Mouse (Mus musculus) ovary, adult 18-20 months (tissue): ENCODE results near the gene Car15.

Source experiments
- DNase-seq: peaks from one replicate; pipeline ENCODE4 v3.0.0; 2022; ENCODE audit warnings: low spot score, mixed read lengths

Car15 gene

DNA sequence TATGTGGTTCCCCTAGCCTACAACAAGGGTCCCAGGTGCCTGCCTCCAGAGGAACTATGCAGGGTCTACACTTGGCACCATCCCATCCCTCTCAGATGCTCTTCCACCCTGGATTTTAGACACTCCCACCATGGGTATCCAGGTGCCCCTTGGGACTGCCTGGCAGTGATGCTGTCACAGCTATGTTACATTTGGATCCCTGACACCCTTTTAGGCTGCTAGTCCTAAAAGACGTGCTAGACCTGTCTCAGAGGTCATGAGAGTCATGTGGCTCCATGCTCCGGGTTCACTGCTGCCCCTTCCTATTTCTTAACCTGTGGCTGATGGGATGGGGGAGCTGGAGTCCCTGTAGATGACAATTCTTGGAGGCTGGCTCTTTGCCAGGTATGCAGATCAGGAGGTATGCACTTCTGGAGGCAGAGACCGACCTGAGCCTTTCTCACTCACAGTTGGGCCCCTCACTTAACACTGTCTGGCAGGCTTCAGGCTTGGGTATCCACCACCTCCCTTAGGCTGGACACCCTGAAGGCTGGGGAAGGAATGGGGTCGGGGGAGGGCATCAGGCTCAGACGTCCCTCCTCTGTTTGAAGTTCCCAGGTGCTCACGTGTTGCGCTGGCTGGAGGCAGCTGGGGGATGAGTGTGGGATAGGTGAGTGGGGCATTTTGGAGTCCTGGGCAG lies 36.2 kb downstream of the Car15 start:
- no peak for DNase-seq

DNA sequence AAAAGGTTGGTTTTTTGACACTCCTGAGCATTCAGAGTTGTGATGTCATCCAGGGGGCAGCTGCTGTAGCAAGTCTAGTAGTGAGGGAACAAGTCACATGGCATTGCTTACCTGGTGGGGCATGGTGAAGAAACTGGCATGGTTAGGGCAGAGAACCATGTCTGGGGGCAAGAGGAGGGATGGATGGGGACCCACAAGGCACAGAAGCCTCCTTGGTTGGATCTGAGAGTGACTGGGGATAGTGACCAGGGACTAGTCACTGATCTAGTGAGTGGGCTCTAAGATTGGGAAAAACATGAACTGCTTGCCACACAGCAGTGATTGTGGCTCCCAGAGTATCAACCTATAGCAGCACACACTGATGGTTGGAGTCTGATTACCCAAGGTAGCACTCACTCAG lies 38.6 kb downstream of the Car15 start:
- DNase-seq = no peak

DNA sequence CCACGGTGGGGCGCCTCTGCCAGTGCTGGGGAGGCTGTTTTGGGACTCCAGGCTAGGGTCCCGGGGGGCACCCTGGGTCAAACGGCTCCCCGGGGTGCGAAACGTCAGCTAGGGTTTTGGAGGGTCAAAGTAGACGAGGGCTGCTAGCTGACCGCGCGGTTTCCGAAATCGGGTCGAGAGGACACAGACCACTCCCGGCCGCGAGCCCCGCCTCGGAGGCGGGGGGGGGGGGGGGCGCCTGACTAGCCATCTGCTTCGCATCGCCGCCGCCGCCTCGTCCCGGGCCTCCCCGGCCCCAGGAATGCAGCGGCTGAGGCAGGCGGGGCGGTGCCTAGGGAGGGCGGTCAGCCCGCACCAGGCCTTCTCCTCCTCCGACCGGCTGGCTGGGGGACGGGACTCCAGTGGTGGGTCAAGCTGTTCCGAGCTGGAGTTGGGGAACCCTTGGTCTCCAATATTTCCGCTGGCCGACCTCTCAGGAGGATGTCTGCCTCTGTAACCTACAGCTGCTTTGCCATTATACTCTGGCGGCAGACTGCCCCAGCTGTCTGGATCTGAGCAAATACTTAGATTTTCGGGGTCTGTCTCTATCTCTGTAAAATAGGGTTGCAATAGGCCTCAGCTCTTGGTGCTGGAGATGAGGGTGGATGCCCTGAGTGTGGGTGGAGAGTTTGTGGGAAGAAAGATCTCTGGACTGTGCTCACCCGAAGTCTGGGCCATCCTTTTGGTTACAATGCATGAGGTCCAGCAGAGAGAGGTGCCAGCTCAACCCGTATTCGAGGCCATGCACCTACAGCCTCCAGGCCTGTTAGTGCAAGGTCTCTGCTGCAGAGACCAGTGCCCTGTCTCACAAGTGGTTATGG lies 39.6 kb downstream of the Car15 start:
- DNase-seq = no peak

DNA sequence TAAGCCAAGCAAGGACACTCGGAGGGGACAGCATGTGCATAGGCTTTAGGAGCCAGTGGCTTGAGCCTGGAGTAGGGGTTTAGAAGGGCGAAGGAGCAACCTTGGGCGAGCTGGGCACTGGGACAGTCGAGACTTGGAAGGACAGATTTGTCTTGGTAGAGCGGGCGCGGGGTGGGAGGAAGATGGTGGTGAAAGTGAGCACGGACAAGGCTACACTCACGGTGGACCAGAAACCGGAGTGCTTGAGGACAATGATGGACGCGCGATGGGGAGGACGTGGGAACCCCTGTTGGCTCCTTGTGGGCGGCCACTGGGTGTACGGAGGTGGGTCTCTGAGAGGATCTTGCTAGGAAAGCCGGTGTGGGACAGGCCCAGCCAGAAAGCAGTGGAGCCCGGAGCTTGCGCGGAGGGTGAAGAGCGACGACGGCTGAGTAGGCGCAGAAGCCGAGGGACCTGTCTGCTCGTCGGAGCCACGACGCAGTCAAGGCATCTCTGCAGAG lies 40.3 kb downstream of the Car15 start:
- DNase-seq = no peak

DNA sequence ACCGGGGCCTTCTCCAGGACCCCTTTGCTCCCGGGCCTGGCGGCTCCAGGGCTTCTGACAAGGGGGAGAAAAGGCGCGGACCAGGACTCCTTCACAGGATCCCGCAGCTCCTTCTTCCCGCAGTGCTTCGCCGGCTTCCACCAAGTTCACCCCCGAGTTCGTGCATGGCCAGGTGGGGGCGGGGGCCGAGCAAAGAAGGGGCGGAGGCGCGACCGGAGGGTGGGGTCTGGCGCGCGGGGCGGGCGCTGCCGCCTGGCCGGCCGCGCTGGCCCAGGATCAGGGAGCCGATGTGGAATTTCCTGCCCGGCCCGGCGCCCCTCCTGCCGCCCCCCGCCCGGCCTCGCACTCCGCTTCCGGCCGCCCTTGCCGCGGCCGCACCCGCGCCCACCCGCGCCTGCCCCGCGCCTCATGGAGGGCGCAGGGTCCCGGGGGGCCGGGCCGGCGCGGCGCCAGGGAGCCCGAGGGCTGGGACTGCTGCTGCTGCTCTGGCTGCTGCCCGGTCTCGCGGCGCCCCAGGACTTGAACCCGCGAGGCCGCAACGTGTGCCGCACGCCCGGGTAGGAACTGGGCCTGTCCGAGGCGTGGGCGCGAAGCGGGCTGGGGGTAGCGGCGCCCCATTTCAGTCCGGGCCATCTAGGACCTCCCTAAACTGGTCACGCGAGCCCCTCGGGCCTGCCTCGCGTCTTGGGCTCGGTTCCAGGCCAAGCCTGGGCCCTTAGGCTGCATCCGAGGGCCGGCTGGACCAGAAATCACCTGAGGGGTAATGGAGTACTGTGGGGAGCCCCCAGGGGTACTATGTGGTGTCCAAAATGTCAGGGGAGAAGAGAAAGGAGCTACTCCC lies 41.0 kb downstream of the Car15 start, which contains the start of gene Scarf2:
Gene Scarf2, plus strand, starts transcription at position 312 of the 841 bp plus-strand sequence.
- peak; percentile 21 for DNase-seq

DNA sequence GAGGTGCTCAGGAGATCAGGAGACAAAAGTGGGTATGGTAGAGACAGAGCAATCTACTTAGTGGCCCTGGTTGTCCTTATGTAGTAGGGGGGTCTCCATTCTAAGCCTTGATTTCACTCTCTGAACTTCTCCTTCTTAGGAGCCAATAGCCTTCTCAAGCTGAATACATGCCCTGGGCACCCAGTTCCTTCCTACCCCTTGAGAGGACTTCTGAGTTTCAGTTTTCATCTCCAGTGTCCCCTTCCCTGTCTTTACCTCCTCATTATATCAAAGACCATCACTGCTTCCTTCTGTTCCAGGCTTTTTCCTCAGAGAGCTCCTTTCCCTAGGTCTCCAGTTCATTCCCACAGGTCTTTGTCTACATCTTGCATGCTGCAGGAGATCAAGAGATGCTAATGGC lies 41.6 kb downstream of the Car15 start:
- no peak for DNase-seq

DNA sequence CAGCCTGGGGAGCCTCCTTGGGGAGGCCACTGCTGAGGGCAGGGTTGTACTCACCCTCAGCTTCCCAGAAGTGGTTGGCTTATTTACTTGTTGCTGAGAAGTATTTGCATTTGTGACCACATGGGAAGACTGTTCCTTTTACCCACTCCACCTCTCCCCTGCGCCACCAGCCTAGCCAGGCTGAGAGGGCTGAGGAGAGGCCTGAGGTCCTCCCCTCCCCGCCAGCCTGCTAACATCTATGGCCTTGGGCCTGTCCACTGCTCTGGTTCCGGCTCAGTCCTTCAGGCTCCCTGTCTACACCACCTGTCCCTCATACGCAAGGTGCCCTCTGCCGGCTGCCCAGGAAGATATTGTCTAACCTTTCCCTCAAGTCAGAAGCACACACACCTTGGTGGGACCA lies 42.5 kb downstream of the Car15 start:
- DNase-seq = no peak

DNA sequence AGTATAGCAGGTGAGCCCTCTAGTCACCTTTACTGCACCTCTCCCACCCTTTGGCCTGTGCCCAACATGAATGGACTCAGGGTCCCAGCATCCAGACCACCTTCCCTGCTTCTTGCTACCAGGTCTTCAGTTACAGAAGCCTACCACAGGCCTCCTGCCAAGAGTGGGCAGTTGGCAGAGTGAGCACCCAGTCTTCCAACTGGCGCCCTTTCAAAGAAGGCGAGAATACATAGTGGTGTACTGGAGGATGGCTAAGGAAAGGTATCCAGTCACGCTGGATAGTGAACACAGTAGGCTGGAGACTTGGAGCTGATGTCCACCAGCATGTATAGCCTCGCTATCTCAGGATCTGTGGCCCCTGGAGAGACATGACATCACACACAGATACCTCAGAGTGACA lies 44.1 kb downstream of the Car15 start:
- DNase-seq = no peak

DNA sequence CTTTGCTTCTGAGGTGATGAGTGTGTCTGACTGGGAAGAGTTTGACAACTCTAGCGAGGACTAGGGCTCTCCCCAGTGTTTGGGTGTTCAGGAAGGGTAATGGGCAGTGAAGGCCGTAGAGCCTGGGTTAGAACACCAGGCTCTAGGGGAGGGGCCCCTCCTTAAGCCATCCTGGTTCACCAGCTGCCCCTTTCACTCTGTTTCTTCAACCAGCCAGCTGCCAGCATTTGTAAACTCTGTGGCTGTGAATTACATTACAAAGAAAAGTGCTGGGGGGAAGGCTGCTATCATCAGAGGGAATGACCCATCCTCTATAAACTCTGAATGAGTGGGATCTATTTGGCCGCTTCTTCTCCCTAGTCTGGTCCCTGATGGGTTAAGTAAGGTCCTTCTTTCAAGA lies 45.4 kb downstream of the Car15 start:
- no peak for DNase-seq

DNA sequence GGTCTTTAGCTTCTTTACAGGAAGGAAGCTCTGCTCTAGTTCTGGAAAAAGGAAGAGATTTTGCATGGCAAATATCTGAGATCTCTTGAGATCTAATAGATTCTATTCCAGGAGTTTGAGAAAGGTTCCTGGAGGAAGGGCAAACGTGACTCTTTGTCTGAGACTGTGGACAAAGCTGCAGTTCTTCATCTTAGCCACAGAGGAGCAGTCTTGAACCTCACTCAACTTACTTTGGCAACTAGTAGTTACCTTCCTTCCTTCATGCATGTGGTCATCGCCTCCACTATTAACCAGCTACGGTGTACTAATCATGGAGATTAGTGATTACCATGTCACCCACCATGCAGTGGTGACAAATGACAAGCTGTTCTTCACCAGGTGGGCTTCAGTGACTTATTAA lies 52.8 kb downstream of the Car15 start:
- DNase-seq = no peak
